Mouse (Mus musculus) ES-E14 (cell line): ENCODE measurements at regions not wholly inside any gene's neighbourhood (a gene's known extent, or its start where the extent isn't known, plus 50 kb on each side); places are given as distances from the start of the nearest gene placed in this dataset.

Experiments
- CHD2 ChIP-seq: IDR thresholded peaks from 2 replicates; pipeline ENCODE4 v1.6.1; 2014; ENCODE audit warnings: mild to moderate bottlenecking, low read depth, low read length, inconsistent platforms
- HCFC1 ChIP-seq: IDR thresholded peaks from 2 replicates; pipeline ENCODE4 v1.6.1; 2012; ENCODE audit warnings: low read length, inconsistent platforms, borderline replicate concordance; ENCODE audit not compliant: insufficient read depth
- ZNF384 ChIP-seq: IDR thresholded peaks from 2 replicates; pipeline ENCODE4 v1.6.1; 2012; ENCODE audit warnings: low read depth, low read length, inconsistent platforms

DNA sequence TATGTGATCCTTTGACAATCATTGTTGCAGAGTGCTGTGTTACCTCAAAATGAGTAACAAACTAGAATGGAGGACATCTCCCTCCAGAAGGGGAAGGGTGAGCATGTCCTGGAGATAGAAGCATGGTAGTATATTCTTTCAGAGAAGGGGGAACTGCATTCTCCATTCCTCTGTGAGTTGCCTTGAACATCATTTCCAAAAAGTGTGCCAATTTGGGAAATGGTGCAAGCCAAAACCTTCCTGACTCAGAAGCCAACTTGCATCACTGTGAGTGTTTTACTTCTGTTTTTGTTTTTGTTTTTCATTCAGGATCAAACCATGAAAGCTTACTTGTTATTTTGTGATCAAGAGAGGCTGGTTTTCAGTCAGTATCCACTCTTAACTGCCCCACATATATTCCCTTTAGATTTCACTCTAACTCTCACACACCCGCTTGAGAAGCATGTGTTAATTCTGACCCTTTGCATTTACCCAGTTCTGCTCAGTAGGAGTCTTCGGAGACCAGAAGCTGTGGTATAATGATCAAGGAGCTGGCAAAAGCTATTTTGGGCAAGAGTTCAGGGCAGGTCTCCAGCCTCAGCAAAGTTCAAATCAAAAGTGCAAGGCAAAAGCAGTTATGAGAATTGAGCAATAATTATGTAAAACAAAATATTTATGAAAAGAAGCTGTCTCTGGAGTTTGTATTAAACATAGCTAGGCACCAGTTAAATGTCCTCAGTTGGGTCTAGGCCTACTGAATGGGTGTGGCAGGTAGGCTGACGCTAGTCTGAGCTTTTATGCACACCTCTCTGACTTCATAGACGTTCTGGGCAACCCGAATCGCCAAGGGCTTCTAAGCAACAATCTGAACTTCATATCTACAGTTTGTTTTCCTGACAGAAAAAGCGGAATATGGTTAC lies 368.3 kb upstream of the Ctso start:
- TF ChIP-seq HCFC1 (no peak), ZNF384 (no peak), CHD2 (no peak)
